Mouse (Mus musculus) liver, embryonic 15.5 days (tissue): ENCODE results near the gene Dnal4. TPM values are rescaled to one million over a fixed set of nuclear protein-coding genes. Genes with fewer than 3 reads are reported as not detected.

Source experiments
- ATAC-seq: fragments of 200-750 bp; cut with Nextera tagmentation; 2 replicates; pipeline ENCODE4 v1.8.0; 2017; ENCODE audit warnings: moderate number of reproducible peaks, mild to moderate bottlenecking, moderate library complexity; ENCODE audit not compliant: insufficient read depth
- H3K27ac ChIP-seq: fragments of 300-500 bp; sonication (generic); replicated peaks from 2 replicates; pipeline ENCODE4 v1.5.1; 2015; ENCODE audit warnings: mild to moderate bottlenecking, inconsistent platforms
- H3K27me3 ChIP-seq: fragments of 300-500 bp; sonication (generic); 2 replicates; pipeline ENCODE4 v1.6.1; 2015; ENCODE audit warnings: mild to moderate bottlenecking, inconsistent platforms
- H3K36me3 ChIP-seq: fragments of 300-500 bp; sonication (generic); replicated peaks from 2 replicates; pipeline ENCODE4 v1.6.1; 2015; ENCODE audit warnings: moderate library complexity, mild to moderate bottlenecking, inconsistent platforms
- H3K4me1 ChIP-seq: fragments of 300-500 bp; sonication (generic); replicated peaks from 2 replicates; pipeline ENCODE4 v1.6.1; 2015; ENCODE audit warnings: inconsistent platforms
- H3K4me2 ChIP-seq: fragments of 300-500 bp; sonication (generic); 2 replicates; pipeline ENCODE4 v1.6.1; 2015; ENCODE audit warnings: moderate library complexity, mild to moderate bottlenecking, inconsistent platforms
- H3K4me3 ChIP-seq: fragments of 300-500 bp; sonication (generic); replicated peaks from 2 replicates; pipeline ENCODE4 v1.5.1; 2015; ENCODE audit warnings: mild to moderate bottlenecking, inconsistent platforms
- H3K9ac ChIP-seq: fragments of 300-500 bp; sonication (generic); 2 replicates; pipeline ENCODE4 v1.6.1; 2015; ENCODE audit warnings: moderate library complexity, mild to moderate bottlenecking, inconsistent platforms
- H3K9me3 ChIP-seq: fragments of 300-500 bp; sonication (generic); replicated peaks from 2 replicates; pipeline ENCODE4 v1.6.1; 2016; ENCODE audit warnings: inconsistent platforms
- WGBS: fragments of 180-500 bp; shearing (Covaris S2); methylation state at CpG from one replicate; pipeline ENCODE4 v1.1.7; 2015; ENCODE audit warnings: mixed read lengths; ENCODE audit not compliant: insufficient replicate concordance; 5-methylcytosine and 5-hydroxymethylcytosine counted together
- polyA plus RNA-seq: library from polyadenylated mRNA; unstranded; fragments of >200 nt; fragmentation: Nextera tagmentation; extraction: Ambion mirVana; gene quantifications from 2 replicates; pipeline ENCODE4 v1.2.1, GENCODE M21; 2015

The Dnal4 gene
- polyA plus RNA-seq, 1 experiment from 2014 or later = 7.7 TPM

- no peak overlapping the region for H3K4me2 ChIP-seq
- H3K9ac ChIP-seq = no peak overlapping the region
- no peak overlapping the region for H3K27ac ChIP-seq
- no peak for ATAC-seq
- no peaks in the 10 kb centered on the region for H3K27me3 ChIP-seq
- H3K9me3 ChIP-seq = no peaks in the 10 kb centered on the region
- no peak overlapping the region for H3K4me3 ChIP-seq
- H3K4me1 ChIP-seq = no peaks in the 10 kb centered on the region
- H3K36me3 ChIP-seq = no peaks in the 10 kb centered on the region
- 69% methylated on average over 9 of the region's 9 CpGs for WGBS
Observed at GRCm38 (mm10) chr15:79763001-79763400, 14.6 kb downstream of the Dnal4 start.

GRCm38 (mm10) chr15:79760956-79761355, 16.7 kb downstream of the Dnal4 start:
- ATAC-seq = no peak

GRCm38 (mm10) chr15:79757118-79757517, 20.5 kb downstream of the Dnal4 start:
- WGBS = 62% methylated on average over 3 of the region's 3 CpGs

More at GRCm38 (mm10) chr15:79760956-79761355, 16.7 kb downstream of the Dnal4 start:
- WGBS = 68% methylated on average over 6 of the region's 6 CpGs
- no peak overlapping the region for H3K4me3 ChIP-seq
- H3K27me3 ChIP-seq = no peaks in the 10 kb centered on the region
- no peak overlapping the region for H3K27ac ChIP-seq
- H3K4me2 ChIP-seq = no peak overlapping the region
- no peak overlapping the region for H3K9ac ChIP-seq
- H3K36me3 ChIP-seq = no peaks in the 10 kb centered on the region
- peaks cover 6% of the 10 kb centered on the region; the same call in 1 of the 2 replicates for H3K4me1 ChIP-seq
- H3K9me3 ChIP-seq = no peaks in the 10 kb centered on the region

GRCm38 (mm10) chr15:79755977-79756625, 21.5 kb downstream of the Dnal4 start:
- H3K4me1 ChIP-seq = peaks cover 16% of the 10 kb centered on the region
- no peak for ATAC-seq

More at GRCm38 (mm10) chr15:79757118-79757517, 20.5 kb downstream of the Dnal4 start:
- Histone ChIP-seq H3K4me1 (peaks cover 16% of the 10 kb centered on the region), H3K27ac (peak overlapping the region; percentile 61), H3K36me3 (no peaks in the 10 kb centered on the region), H3K9ac (no peak overlapping the region), H3K4me2 (no peak overlapping the region), H3K27me3 (no peaks in the 10 kb centered on the region), H3K9me3 (no peaks in the 10 kb centered on the region), H3K4me3 (no peak overlapping the region)
- no peak for ATAC-seq

GRCm38 (mm10) chr15:79755176-79755575, 22.5 kb downstream of the Dnal4 start:
- Histone ChIP-seq H3K4me3 (no peak overlapping the region), H3K4me1 (peaks cover 16% of the 10 kb centered on the region), H3K36me3 (no peaks in the 10 kb centered on the region), H3K9ac (no peak overlapping the region), H3K4me2 (no peak overlapping the region), H3K27ac (no peak overlapping the region), H3K27me3 (no peaks in the 10 kb centered on the region), H3K9me3 (no peaks in the 10 kb centered on the region)
- WGBS = 60% methylated on average over 4 of the region's 4 CpGs
- ATAC-seq = no peak

More at GRCm38 (mm10) chr15:79755977-79756625, 21.5 kb downstream of the Dnal4 start:
- Histone ChIP-seq H3K9ac (no peak overlapping the region), H3K27me3 (no peaks in the 10 kb centered on the region), H3K9me3 (no peaks in the 10 kb centered on the region), H3K4me3 (no peak overlapping the region), H3K4me2 (no peak overlapping the region), H3K27ac (no peak overlapping the region), H3K36me3 (no peaks in the 10 kb centered on the region)
- WGBS = 52% methylated on average over 8 of the region's 8 CpGs

GRCm38 (mm10) chr15:79753873-79754272, 23.8 kb downstream of the Dnal4 start:
- H3K27ac ChIP-seq = no peak overlapping the region
- H3K9ac ChIP-seq = no peak overlapping the region
- ATAC-seq = no peak
- H3K4me2 ChIP-seq = no peak overlapping the region
- H3K27me3 ChIP-seq = no peaks in the 10 kb centered on the region
- 53% methylated on average over 4 of the region's 4 CpGs for WGBS
- peaks cover 16% of the 10 kb centered on the region for H3K4me1 ChIP-seq
- no peaks in the 10 kb centered on the region for H3K9me3 ChIP-seq
- H3K4me3 ChIP-seq = no peak overlapping the region
- H3K36me3 ChIP-seq = no peaks in the 10 kb centered on the region

DNA sequence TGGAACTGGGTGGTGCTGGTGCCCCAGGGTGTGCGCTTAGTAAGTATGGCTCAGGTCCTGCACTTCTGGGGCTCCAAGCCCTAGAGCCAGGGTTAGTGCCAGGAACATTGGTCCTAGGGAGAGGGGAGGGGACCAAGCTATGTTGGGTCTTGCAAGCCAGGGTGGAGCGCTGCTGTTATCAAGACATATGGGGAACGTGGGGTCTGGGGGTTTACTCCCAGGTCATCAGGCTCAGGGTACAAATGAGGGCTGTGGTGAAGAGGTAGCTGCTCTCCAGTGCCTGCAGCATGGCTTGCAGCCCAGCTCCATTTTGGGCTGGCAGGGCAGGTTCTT, 24.3 kb downstream of the Dnal4 start:
- no peak for ATAC-seq
- 81% methylated on average over 3 of the region's 3 CpGs for WGBS
- no peaks in the 10 kb centered on the region for H3K36me3 ChIP-seq
- H3K9ac ChIP-seq = no peak overlapping the region
- H3K27ac ChIP-seq = no peak overlapping the region
- H3K4me3 ChIP-seq = no peak overlapping the region
- H3K27me3 ChIP-seq = no peaks in the 10 kb centered on the region
- no peak overlapping the region for H3K4me2 ChIP-seq
- H3K4me1 ChIP-seq = peaks cover 16% of the 10 kb centered on the region
- H3K9me3 ChIP-seq = no peaks in the 10 kb centered on the region

- Histone ChIP-seq H3K9me3 (no peaks in the 10 kb centered on the region), H3K9ac (no peak overlapping the region), H3K36me3 (no peaks in the 10 kb centered on the region), H3K4me3 (no peak overlapping the region), H3K4me2 (no peak overlapping the region), H3K27ac (no peak overlapping the region), H3K4me1 (peaks cover 16% of the 10 kb centered on the region), H3K27me3 (no peaks in the 10 kb centered on the region)
- peak; percentile 17; the same call in 1 of the 2 replicates for ATAC-seq
- 14% methylated on average over 11 of the region's 11 CpGs for WGBS
Observed at GRCm38 (mm10) chr15:79752742-79753419, 24.8 kb downstream of the Dnal4 start.

DNA sequence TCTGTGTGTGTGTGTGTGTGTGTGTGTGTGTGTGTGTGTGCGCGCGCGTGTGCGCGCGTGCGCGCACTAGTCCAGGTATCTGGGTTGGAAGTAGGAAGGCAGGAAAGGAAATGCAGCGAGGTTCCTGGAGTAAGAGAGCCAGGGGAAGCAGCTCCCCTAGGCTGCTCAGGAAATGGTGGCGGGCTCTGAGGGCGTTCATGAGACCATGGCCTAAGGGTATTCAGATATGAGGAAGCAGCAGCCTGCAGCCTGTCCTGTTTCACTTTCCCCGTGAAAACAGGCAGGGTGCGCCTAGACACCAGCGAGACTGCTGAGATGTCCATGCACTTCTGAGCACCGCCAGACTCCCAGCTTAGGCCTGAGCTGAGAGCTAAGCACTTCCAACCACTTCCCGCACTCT, 25.9 kb downstream of the Dnal4 start:
- Histone ChIP-seq H3K4me1 (peaks cover 11% of the 10 kb centered on the region), H3K4me3 (no peak overlapping the region)

DNA sequence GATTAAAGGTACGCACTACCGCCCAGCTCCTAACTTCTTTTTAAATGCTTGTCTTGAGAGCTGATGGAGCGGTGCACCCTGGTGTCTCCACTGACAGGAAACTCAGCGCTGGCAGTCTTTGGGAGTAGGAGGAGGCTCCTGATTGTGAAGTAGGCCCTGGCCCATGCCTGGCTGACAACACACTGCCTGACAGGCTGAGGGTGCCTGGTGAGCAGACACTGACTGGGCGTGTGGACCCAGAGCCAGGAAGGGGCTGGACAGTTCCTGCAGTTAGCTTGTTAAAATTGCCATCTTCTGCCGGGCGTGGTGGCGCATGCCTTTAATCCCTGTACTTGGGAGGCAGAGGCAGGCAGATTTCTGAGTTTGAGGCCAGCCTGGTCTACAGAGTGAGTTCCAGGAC, 27.4 kb downstream of the Dnal4 start:
- H3K4me3 ChIP-seq = no peak overlapping the region
- no peaks in the 10 kb centered on the region for H3K27me3 ChIP-seq

More for the DNA sequence above, 25.9 kb downstream of the Dnal4 start:
- 64% methylated on average over 17 of the region's 17 CpGs for WGBS
- no peaks in the 10 kb centered on the region for H3K9me3 ChIP-seq
- no peaks in the 10 kb centered on the region for H3K36me3 ChIP-seq
- ATAC-seq = no peak
- H3K4me2 ChIP-seq = no peak overlapping the region
- H3K27ac ChIP-seq = peak overlapping the region; percentile 33; the same call in 1 of the 2 replicates
- H3K27me3 ChIP-seq = no peaks in the 10 kb centered on the region
- H3K9ac ChIP-seq = no peak overlapping the region

DNA sequence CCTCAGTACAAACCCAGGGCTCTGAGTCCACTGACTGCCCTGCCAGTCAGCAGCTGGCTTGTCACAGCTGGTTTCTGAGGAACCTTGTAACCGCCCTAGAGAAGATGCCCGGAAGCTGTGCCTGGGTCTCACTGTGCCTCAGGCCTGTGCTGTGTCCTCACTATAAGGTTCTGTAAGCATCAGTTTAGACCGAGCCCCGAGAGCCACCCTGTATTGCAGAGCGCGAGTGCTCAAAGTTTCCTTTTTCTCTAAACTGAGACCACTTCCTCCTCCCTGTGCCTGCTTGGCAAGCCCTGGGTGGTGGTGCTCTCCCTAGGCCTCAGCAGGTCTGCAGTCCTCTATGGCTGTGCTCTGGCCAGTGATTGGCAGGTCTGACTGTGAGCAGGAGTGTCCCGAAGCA, 28.5 kb downstream of the Dnal4 start:
- no peak overlapping the region for H3K4me3 ChIP-seq
- no peak for ATAC-seq

More for the DNA sequence above, 27.4 kb downstream of the Dnal4 start:
- Histone ChIP-seq H3K9ac (no peak overlapping the region), H3K4me2 (no peak overlapping the region), H3K36me3 (no peaks in the 10 kb centered on the region), H3K4me1 (peaks cover 10% of the 10 kb centered on the region), H3K27ac (no peak overlapping the region), H3K9me3 (no peaks in the 10 kb centered on the region)
- no peak for ATAC-seq
- WGBS = 72% methylated on average over 8 of the region's 8 CpGs

More for the DNA sequence above, 28.5 kb downstream of the Dnal4 start:
- whole genome bisulfite sequencing = 45% methylated on average over 7 of the region's 7 CpGs
- Histone ChIP-seq H3K27ac (no peak overlapping the region; the same call in 1 of the 2 replicates), H3K4me1 (peaks cover 10% of the 10 kb centered on the region), H3K9ac (no peak overlapping the region), H3K4me2 (no peak overlapping the region), H3K27me3 (no peaks in the 10 kb centered on the region), H3K36me3 (no peaks in the 10 kb centered on the region), H3K9me3 (no peaks in the 10 kb centered on the region)
